ENCODE assay signal across 11 mouse cellular contexts in genomic region chr19:53257631-53258560, GRCm38 (mm10). TPM values are rescaled to one million over a fixed set of nuclear protein-coding genes. Genes with fewer than 3 reads are reported as not detected.
DNase-seq lines count a peak whose midpoint lies in the region; ATAC-seq and TF ChIP-seq lines count a peak whose summit lies in the region.
"Had no signal": no experiment of that assay in that cellular context is flagged by ENCODE, and none has a peak within 500 bp of the region (broad histone marks: within the 10 kb centered on the region; RNA-seq: fewer than 3 reads in every experiment).

No protein-coding gene starts in this region.

- 0 out of 2 replicates have a peak, but pooled peaks have one; percentile 28 for ATAC-seq in hindbrain, postnatal 0 days
- no peak for ATAC-seq in hindbrain, embryonic 16.5 days
- peak; percentile 22; the same call in 1 of the 2 replicates for ATAC-seq in heart, postnatal 0 days (ENCODE audit: insufficient read depth, low read depth)
- no peak for ATAC-seq in kidney, embryonic 14.5 days (ENCODE audit: low FRiP score, low TSS enrichment)

- no peak overlapping the region for H3K9ac ChIP-seq in hindbrain, postnatal 0 days (replicated peaks; ENCODE audit: low read length)
- H3K9ac ChIP-seq in hindbrain, embryonic 16.5 days (ENCODE audit: low read depth, low read length) = no peak overlapping the region
- H3K9ac ChIP-seq in heart, postnatal 0 days (replicated peaks; ENCODE audit: low read depth, low read length) = no peak overlapping the region; the same call in 1 of the 2 replicates
- no peak overlapping the region for H3K9ac ChIP-seq in kidney, embryonic 14.5 days (ENCODE audit: low read depth, low read length)
- H3K9ac ChIP-seq: embryonic facial prominence, embryonic 15.5 days had no signal

- no peaks in the 10 kb centered on the region for H3K9me3 ChIP-seq in hindbrain, postnatal 0 days (ENCODE audit: low read length)
- H3K9me3 ChIP-seq in hindbrain, embryonic 16.5 days (ENCODE audit: control insufficient read depth, low read length) = no peaks in the 10 kb centered on the region
- no peaks in the 10 kb centered on the region for H3K9me3 ChIP-seq in heart, postnatal 0 days (replicated peaks; ENCODE audit: control insufficient read depth, low read length)
- no peaks in the 10 kb centered on the region for H3K9me3 ChIP-seq in kidney, embryonic 14.5 days (ENCODE audit: control insufficient read depth, low read length)
- H3K9me3 ChIP-seq: embryonic facial prominence, embryonic 15.5 days had no signal

- no peak overlapping the region for H3K4me3 ChIP-seq in hindbrain, postnatal 0 days (ENCODE audit: low read length)
- H3K4me3 ChIP-seq in hindbrain, embryonic 16.5 days (ENCODE audit: low read length) = no peak overlapping the region
- H3K4me3 ChIP-seq in heart, postnatal 0 days (ENCODE audit: low read depth, low read length) = no peak overlapping the region
- no peak overlapping the region for H3K4me3 ChIP-seq in kidney, embryonic 14.5 days (ENCODE audit: low read length)
- H3K4me3 ChIP-seq: embryonic facial prominence, embryonic 15.5 days had no signal

- DNase-seq in hindbrain, postnatal 0 days (ENCODE audit: low spot score) = peak; percentile 25
- DNase-seq in cerebellum, adult 9-11 months = peak; percentile 45
- DNase-seq in heart, postnatal 0 days (ENCODE audit: low spot score) = no peak
- peak; percentile 59 for DNase-seq in skeletal muscle tissue, adult 2 months (ENCODE audit: low read depth, low spot score)
- no peak for DNase-seq in thymus, postnatal 0 days (ENCODE audit: low spot score)
- DNase-seq in thymus, postnatal 14 days = no peak
- DNase-seq: adrenal gland, postnatal 14 days; thymus, postnatal 36 days had no signal

- peaks cover 7% of the 10 kb centered on the region; the same call in 1 of the 2 replicates for H3K4me1 ChIP-seq in hindbrain, postnatal 0 days (ENCODE audit: insufficient read depth, low read length)
- H3K4me1 ChIP-seq in hindbrain, embryonic 16.5 days (ENCODE audit: control insufficient read depth, insufficient read depth, low read depth, low read length) = no peaks in the 10 kb centered on the region; the same call in none of the 2 replicates
- H3K4me1 ChIP-seq in heart, postnatal 0 days (ENCODE audit: control insufficient read depth, insufficient read depth) = peaks cover 23% of the 10 kb centered on the region
- no peaks in the 10 kb centered on the region for H3K4me1 ChIP-seq in kidney, embryonic 14.5 days (ENCODE audit: control insufficient read depth, insufficient read depth, low read length)
- H3K4me1 ChIP-seq: embryonic facial prominence, embryonic 15.5 days had no signal

- TF ChIP-seq EP300 in heart, postnatal 0 days (IDR thresholded peaks at IDR 0.05; ENCODE audit: low read depth) = no peak

- H3K27ac ChIP-seq in hindbrain, postnatal 0 days = no peak overlapping the region
- H3K27ac ChIP-seq in hindbrain, embryonic 16.5 days (ENCODE audit: low read depth, low read length) = no peak overlapping the region
- peak overlapping the region; percentile 82 for H3K27ac ChIP-seq in heart, postnatal 0 days (ENCODE audit: low read depth)
- H3K27ac ChIP-seq in kidney, embryonic 14.5 days (ENCODE audit: low read depth, low read length) = no peak overlapping the region
- H3K27ac ChIP-seq: embryonic facial prominence, embryonic 15.5 days had no signal

- no peak for TF ChIP-seq CTCF in hindbrain, postnatal 0 days (IDR thresholded peaks at IDR 0.05; ENCODE audit: low read depth)
- TF ChIP-seq CTCF in heart, postnatal 0 days (IDR thresholded peaks at IDR 0.05; ENCODE audit: low read depth) = no peak

- H3K4me2 ChIP-seq in hindbrain, postnatal 0 days (ENCODE audit: low read depth, low read length) = no peak overlapping the region
- no peak overlapping the region for H3K4me2 ChIP-seq in hindbrain, embryonic 16.5 days (ENCODE audit: low read length)
- no peak overlapping the region for H3K4me2 ChIP-seq in heart, postnatal 0 days (ENCODE audit: low read depth, low read length)
- no peak overlapping the region for H3K4me2 ChIP-seq in kidney, embryonic 14.5 days (replicated peaks; ENCODE audit: low read depth, low read length)
- H3K4me2 ChIP-seq: embryonic facial prominence, embryonic 15.5 days had no signal

- WGBS in hindbrain, postnatal 0 days = 76% methylated on average over 15 of the region's 15 CpGs
- WGBS in hindbrain, embryonic 16.5 days = 85% methylated on average over 15 of the region's 15 CpGs
- 68% methylated on average over 15 of the region's 15 CpGs for WGBS in heart, postnatal 0 days
- 87% methylated on average over 15 of the region's 15 CpGs for WGBS in kidney, embryonic 14.5 days

- H3K36me3 ChIP-seq in hindbrain, postnatal 0 days (ENCODE audit: insufficient read depth, low read length) = no peaks in the 10 kb centered on the region
- H3K36me3 ChIP-seq in hindbrain, embryonic 16.5 days (ENCODE audit: control insufficient read depth, insufficient read depth, low read length) = no peaks in the 10 kb centered on the region
- H3K36me3 ChIP-seq in heart, postnatal 0 days (replicated peaks; ENCODE audit: control insufficient read depth, insufficient read depth, low read length) = no peaks in the 10 kb centered on the region
- no peaks in the 10 kb centered on the region for H3K36me3 ChIP-seq in kidney, embryonic 14.5 days (ENCODE audit: control insufficient read depth, insufficient read depth, low read length)
- H3K36me3 ChIP-seq: embryonic facial prominence, embryonic 15.5 days had no signal

- H3K27me3 ChIP-seq in hindbrain, postnatal 0 days (ENCODE audit: insufficient read depth, low read length) = no peaks in the 10 kb centered on the region
- no peaks in the 10 kb centered on the region for H3K27me3 ChIP-seq in hindbrain, embryonic 16.5 days (replicated peaks; ENCODE audit: control insufficient read depth, insufficient read depth, low read length)
- H3K27me3 ChIP-seq in heart, postnatal 0 days (ENCODE audit: control insufficient read depth, insufficient read depth, low read length) = no peaks in the 10 kb centered on the region
- H3K27me3 ChIP-seq in kidney, embryonic 14.5 days (ENCODE audit: control insufficient read depth, insufficient read depth, low read length) = no peaks in the 10 kb centered on the region
- H3K27me3 ChIP-seq: embryonic facial prominence, embryonic 15.5 days had no signal

RNA-seq across cellular contexts. Expression of gene Mxi1, which starts 52.4 kb away (rescaled TPM):
- 41.9 and 44.5 TPM in 2 replicates for total RNA-seq in hindbrain, postnatal 0 days (2014; rRNA removed)
- polyA plus RNA-seq in hindbrain, postnatal 0 days (2015; fragmentation: Nextera tagmentation; extraction: Ambion mirVana) = 47.7 and 51.5 TPM in 2 replicates
- polyA plus RNA-seq in hindbrain, embryonic 16.5 days (2015; fragmentation: Nextera tagmentation; extraction: Ambion mirVana) = 18.9 and 27.8 TPM in 2 replicates
- 32.1 and 44.3 TPM in 2 replicates for total RNA-seq in heart, postnatal 0 days (2014; rRNA removed; ENCODE audit: low replicate concordance)
- polyA plus RNA-seq in heart, postnatal 0 days (2015; fragmentation: Nextera tagmentation; extraction: Ambion mirVana) = 31.2 and 34.8 TPM in 2 replicates
- 40.5 and 45.0 TPM in 2 replicates for polyA plus RNA-seq in thymus, postnatal 0 days (2015; fragmentation: Nextera tagmentation; extraction: Ambion mirVana)
- polyA plus RNA-seq in kidney, embryonic 14.5 days (2014; fragmentation: Nextera tagmentation; extraction: Ambion mirVana) = 31.0 and 42.5 TPM in 2 replicates

Comparison
In these comparisons a context has a peak if more than half of its experiments do, and no peak if none do; other contexts are left out.
1. ATAC-seq: peak in hindbrain, postnatal 0 days (single experiment) and heart, postnatal 0 days (single experiment); none in hindbrain, embryonic 16.5 days (single experiment) and kidney, embryonic 14.5 days (single experiment).
2. DNase-seq: peak in hindbrain, postnatal 0 days (single experiment), cerebellum, adult 9-11 months (single experiment) and skeletal muscle tissue, adult 2 months (single experiment); none in heart, postnatal 0 days (single experiment), thymus, postnatal 0 days (single experiment) and thymus, postnatal 14 days (single experiment).